Mouse (Mus musculus) stomach, embryonic 15.5 days (tissue): ENCODE results near the gene Flnb. TPM values are rescaled to one million over a fixed set of nuclear protein-coding genes. Genes with fewer than 3 reads are reported as not detected.

Experiments used
- ATAC-seq: fragments of 200-750 bp; cut with Nextera tagmentation; 2 replicates; pipeline ENCODE4 v1.8.0; 2017; ENCODE audit warnings: low read depth, moderate number of reproducible peaks, moderate TSS enrichment; ENCODE audit not compliant: insufficient read depth, low FRiP score
- H3K27ac ChIP-seq: fragments of 300-500 bp; sonication (generic); 2 replicates; pipeline ENCODE4 v1.5.1; 2015; ENCODE audit warnings: mild to moderate bottlenecking, inconsistent platforms
- H3K27me3 ChIP-seq: fragments of 300-500 bp; sonication (generic); replicated peaks from 2 replicates; pipeline ENCODE4 v1.6.1; 2015; ENCODE audit warnings: inconsistent platforms
- H3K36me3 ChIP-seq: fragments of 300-500 bp; sonication (generic); 2 replicates; pipeline ENCODE4 v1.6.1; 2015; ENCODE audit warnings: inconsistent platforms
- H3K4me1 ChIP-seq: fragments of 300-500 bp; sonication (generic); 2 replicates; pipeline ENCODE4 v1.6.1; 2015; ENCODE audit warnings: inconsistent platforms
- H3K4me2 ChIP-seq: fragments of 300-500 bp; sonication (generic); 2 replicates; pipeline ENCODE4 v1.6.1; 2015; ENCODE audit warnings: mild to moderate bottlenecking, inconsistent platforms
- H3K4me3 ChIP-seq: fragments of 300-500 bp; sonication (generic); replicated peaks from 2 replicates; pipeline ENCODE4 v1.5.1; 2015; ENCODE audit warnings: inconsistent platforms
- H3K9ac ChIP-seq: fragments of 300-500 bp; sonication (generic); 2 replicates; pipeline ENCODE4 v1.6.1; 2015; ENCODE audit warnings: inconsistent platforms
- H3K9me3 ChIP-seq: fragments of 300-500 bp; sonication (generic); 2 replicates; pipeline ENCODE4 v1.6.1; 2016; ENCODE audit warnings: inconsistent platforms
- WGBS: fragments of 180-500 bp; shearing (Covaris S2); methylation state at CpG from one replicate; pipeline ENCODE4 v1.1.7; 2015; 5-methylcytosine and 5-hydroxymethylcytosine counted together
- polyA plus RNA-seq: library from polyadenylated mRNA; unstranded; fragments of >200 nt; fragmentation: Nextera tagmentation; extraction: Ambion mirVana; gene quantifications from 2 replicates; pipeline ENCODE4 v1.2.1, GENCODE M21; 2015

The Flnb gene
- polyA plus RNA-seq, 1 experiment from 2014 or later: 17.4 TPM

DNA sequence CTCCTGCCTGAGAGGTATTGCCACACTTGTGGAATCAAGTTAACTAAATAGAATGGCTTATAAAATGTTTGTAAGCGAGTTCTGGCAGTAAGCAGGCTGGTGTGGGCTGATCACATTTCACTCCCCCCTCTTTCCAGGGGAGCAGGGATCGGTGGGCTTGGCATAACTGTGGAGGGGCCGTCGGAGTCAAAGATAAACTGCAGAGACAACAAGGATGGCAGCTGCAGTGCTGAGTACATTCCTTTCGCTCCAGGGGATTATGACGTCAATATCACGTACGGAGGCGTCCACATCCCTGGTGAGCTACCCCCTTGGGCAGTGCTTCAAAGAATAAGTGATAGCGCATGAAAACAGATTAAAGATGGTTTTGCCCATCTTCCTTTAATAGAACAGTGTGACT is 91.7 kb downstream of the Flnb start:
- H3K4me2 ChIP-seq: no peak overlapping the region
- H3K4me1 ChIP-seq: no peaks in the 10 kb centered on the region
- no peaks in the 10 kb centered on the region for H3K9me3 ChIP-seq
- H3K9ac ChIP-seq: no peak overlapping the region
- no peaks in the 10 kb centered on the region for H3K27me3 ChIP-seq
- WGBS: 68% methylated on average over 10 of the region's 10 CpGs
- H3K4me3 ChIP-seq: no peak overlapping the region
- no peak overlapping the region for H3K27ac ChIP-seq
- ATAC-seq: no peak
- H3K36me3 ChIP-seq: peaks cover 20% of the 10 kb centered on the region; the same call in 1 of the 2 replicates

DNA sequence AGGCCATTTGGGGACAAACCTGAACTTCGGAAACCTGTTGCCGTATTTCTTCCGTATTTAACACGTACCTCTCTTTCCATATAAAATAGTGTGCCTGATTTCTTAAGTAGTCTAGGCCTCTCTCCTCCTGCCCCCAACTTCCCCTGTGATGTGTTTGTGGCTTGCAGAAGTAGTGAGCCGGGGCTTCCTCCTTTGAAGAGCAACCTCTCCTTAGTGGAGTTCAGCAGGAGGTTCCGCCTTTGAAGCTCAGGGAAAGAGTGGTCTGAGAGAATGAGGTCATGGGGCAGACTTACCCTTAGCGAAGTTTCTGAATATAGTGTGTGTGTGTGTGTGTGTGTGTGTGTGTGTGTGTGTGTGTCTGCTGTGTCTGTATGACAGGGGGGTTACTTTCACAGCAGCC is 96.1 kb downstream of the Flnb start:
- ATAC-seq: no peak

DNA sequence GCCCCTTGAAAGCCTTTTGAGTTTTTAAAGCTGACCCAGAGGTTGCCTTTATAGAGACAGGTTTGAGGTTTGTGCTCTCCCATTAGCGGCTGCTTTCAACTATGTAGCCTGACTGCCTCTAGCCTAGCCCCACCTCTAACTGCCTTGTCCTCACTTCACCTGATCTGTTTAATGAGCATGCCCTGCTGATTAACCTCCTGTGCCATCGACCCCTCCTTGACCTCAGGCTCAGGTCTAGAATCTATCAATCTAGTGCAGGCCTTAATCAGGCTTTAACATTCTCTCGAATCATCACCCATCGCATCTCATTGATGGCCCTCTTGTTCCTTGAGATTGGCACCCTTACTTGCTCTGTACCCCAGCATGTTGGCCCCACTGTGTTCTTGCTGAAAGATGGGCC is 96.7 kb downstream of the Flnb start:
- WGBS: 45% methylated on average over 4 of the region's 4 CpGs
- H3K9ac ChIP-seq: no peak overlapping the region
- H3K4me3 ChIP-seq: no peak overlapping the region
- no peak for ATAC-seq
- no peaks in the 10 kb centered on the region for H3K9me3 ChIP-seq
- H3K27me3 ChIP-seq: no peaks in the 10 kb centered on the region
- H3K4me2 ChIP-seq: no peak overlapping the region
- H3K36me3 ChIP-seq: peaks cover 36% of the 10 kb centered on the region
- no peak overlapping the region for H3K27ac ChIP-seq
- peaks cover 3% of the 10 kb centered on the region; the same call in 1 of the 2 replicates for H3K4me1 ChIP-seq

More for the DNA sequence above, 96.1 kb downstream of the Flnb start:
- Histone ChIP-seq H3K4me3 (no peak overlapping the region), H3K4me1 (peaks cover 3% of the 10 kb centered on the region; the same call in 1 of the 2 replicates), H3K27ac (no peak overlapping the region), H3K36me3 (peaks cover 34% of the 10 kb centered on the region), H3K9ac (no peak overlapping the region), H3K27me3 (no peaks in the 10 kb centered on the region), H3K9me3 (no peaks in the 10 kb centered on the region), H3K4me2 (no peak overlapping the region)
- WGBS: 53% methylated on average over 7 of the region's 7 CpGs

DNA sequence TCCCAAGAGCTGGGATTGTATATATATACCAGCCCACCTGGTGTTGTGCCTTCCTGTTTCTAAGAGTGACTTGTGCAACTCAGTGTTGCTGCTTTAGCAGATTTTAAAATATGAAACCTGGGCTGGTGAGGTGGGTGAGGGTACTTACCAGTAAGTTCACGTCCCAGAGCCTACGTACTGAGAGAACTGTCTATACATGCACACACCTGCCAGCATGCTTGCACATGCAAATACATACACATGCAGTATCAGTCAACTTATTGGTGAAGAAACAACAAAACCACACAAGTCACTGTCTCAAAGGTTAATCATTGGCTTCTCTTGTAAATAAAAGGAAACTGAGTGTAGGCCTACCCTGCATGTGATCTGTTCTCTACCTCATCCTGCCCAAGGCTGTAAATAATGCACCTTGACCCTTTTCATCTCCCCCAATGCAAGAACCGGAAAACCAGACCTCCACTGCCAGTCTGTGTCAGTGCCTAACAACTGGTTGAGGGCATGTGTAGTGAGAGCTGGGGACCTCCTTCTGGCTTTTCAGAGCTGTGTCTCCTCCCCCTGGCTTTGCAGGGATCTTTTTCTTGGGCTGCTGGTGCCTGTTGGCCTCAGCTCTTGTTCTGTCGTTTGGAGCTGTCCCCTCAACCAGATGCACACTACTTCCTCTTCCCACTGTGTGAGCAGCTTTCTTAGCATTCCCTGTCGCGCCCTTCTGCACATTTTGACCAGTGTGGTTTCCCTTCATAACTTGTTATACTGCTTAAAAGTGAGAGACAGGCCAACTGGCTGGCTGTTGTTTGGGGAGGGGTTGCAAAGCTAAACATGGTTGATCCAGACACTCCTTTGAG is 100.6 kb downstream of the Flnb start:
- Histone ChIP-seq H3K9ac (no peak overlapping the region), H3K27me3 (no peaks in the 10 kb centered on the region), H3K4me2 (no peak overlapping the region), H3K4me1 (peaks cover 3% of the 10 kb centered on the region; the same call in 1 of the 2 replicates), H3K4me3 (no peak overlapping the region), H3K9me3 (no peaks in the 10 kb centered on the region), H3K36me3 (peaks cover 45% of the 10 kb centered on the region), H3K27ac (no peak overlapping the region)
- 72% methylated on average over 6 of the region's 6 CpGs for WGBS
- no peak for ATAC-seq

GRCm38 (mm10) chr14:7919309-7919708 is 101.6 kb downstream of the Flnb start:
- H3K27ac ChIP-seq: peak overlapping the region; percentile 18; the same call in 1 of the 2 replicates
- no peak for ATAC-seq

DNA sequence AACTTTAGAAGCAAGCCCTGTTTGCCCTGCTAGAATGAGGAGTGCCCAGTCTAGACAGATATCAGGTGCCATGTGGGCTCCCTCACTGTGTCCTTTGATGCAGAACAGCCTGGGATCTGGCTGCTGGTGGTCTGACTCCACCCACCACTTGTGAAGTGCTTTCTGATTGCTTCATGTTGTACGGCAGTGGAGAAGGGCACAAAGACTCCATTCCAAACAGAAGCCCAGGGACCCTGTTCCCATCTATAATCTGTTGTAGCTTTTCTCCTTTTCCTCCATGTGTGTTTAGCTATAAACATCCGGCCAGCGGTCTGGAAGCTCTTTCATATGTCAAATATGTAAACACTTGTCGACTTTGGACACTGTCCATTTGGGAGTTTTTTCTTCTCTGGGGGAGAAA is 102.2 kb downstream of the Flnb start:
- Histone ChIP-seq H3K4me2 (no peak overlapping the region), H3K27me3 (no peaks in the 10 kb centered on the region), H3K9ac (no peak overlapping the region), H3K27ac (peak overlapping the region; percentile 18; the same call in 1 of the 2 replicates), H3K4me1 (peaks cover 3% of the 10 kb centered on the region; the same call in 1 of the 2 replicates), H3K36me3 (peaks cover 54% of the 10 kb centered on the region), H3K4me3 (no peak overlapping the region), H3K9me3 (no peaks in the 10 kb centered on the region)
- ATAC-seq: peak; percentile 45; the same call in 1 of the 2 replicates
- 38% methylated on average over 4 of the region's 4 CpGs for WGBS

More at GRCm38 (mm10) chr14:7919309-7919708, 101.6 kb downstream of the Flnb start:
- no peak overlapping the region for H3K9ac ChIP-seq
- no peaks in the 10 kb centered on the region for H3K9me3 ChIP-seq
- no peaks in the 10 kb centered on the region for H3K27me3 ChIP-seq
- peaks cover 55% of the 10 kb centered on the region for H3K36me3 ChIP-seq
- WGBS: 86% methylated on average over 5 of the region's 5 CpGs
- H3K4me3 ChIP-seq: no peak overlapping the region
- no peak overlapping the region for H3K4me2 ChIP-seq
- peaks cover 3% of the 10 kb centered on the region; the same call in 1 of the 2 replicates for H3K4me1 ChIP-seq

DNA sequence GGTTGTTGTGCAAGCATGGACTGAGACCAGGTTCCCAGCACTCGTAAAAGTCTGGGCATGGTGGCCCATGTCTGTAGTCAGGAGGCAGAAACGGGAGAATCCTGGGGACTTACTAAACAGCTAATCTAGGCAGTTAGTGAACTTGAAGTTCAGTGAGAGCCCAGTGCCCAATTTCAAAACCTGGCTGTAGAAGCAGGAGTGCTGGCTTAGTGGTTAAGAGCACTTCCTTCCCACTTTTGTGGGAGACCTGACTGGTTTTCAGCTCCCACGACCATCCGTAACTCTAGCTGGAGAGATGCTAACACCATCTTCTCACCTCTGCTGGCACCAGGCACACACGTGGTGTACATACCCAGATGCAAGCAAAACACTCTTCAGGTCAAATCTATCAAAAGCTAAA is 103.7 kb downstream of the Flnb start:
- ATAC-seq: no peak
- Histone ChIP-seq H3K4me1 (peaks cover 3% of the 10 kb centered on the region; the same call in 1 of the 2 replicates), H3K4me3 (no peak overlapping the region), H3K9ac (no peak overlapping the region), H3K27me3 (no peaks in the 10 kb centered on the region), H3K36me3 (peaks cover 45% of the 10 kb centered on the region), H3K4me2 (no peak overlapping the region), H3K27ac (no peak overlapping the region), H3K9me3 (no peaks in the 10 kb centered on the region)
- WGBS: 83% methylated on average over 5 of the region's 5 CpGs

- H3K4me2 ChIP-seq: no peak overlapping the region
- no peak overlapping the region for H3K4me3 ChIP-seq
- peaks cover 37% of the 10 kb centered on the region for H3K36me3 ChIP-seq
- H3K9ac ChIP-seq: no peak overlapping the region
- H3K9me3 ChIP-seq: no peaks in the 10 kb centered on the region
- peaks cover 2% of the 10 kb centered on the region; the same call in 1 of the 2 replicates for H3K4me1 ChIP-seq
- no peak overlapping the region for H3K27ac ChIP-seq
- no peak for ATAC-seq
- H3K27me3 ChIP-seq: no peaks in the 10 kb centered on the region
These were observed 105.9 kb downstream of the Flnb start for GRCm38 (mm10) chr14:7923635-7924034.

DNA sequence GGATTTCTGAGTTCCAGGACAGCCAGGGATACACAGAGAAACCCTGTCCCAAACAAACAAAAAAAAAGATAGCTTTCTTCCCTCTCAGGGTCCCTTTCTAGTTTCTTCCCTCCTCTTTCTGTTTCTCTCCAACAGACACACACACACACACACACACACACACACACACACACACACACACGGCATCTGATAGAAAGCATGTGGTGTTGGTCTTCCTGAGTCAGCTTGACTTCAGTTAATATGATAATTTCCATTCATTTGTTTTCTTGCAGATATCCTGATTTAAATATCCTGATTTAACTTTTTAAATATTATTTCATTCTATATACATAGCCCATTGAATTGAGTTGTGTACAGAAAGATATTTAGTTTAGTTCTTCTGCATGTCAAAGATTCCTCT is 110.6 kb downstream of the Flnb start:
- peaks cover 58% of the 10 kb centered on the region for H3K36me3 ChIP-seq
- 71% methylated on average over 1 of the region's 1 CpGs for WGBS

DNA sequence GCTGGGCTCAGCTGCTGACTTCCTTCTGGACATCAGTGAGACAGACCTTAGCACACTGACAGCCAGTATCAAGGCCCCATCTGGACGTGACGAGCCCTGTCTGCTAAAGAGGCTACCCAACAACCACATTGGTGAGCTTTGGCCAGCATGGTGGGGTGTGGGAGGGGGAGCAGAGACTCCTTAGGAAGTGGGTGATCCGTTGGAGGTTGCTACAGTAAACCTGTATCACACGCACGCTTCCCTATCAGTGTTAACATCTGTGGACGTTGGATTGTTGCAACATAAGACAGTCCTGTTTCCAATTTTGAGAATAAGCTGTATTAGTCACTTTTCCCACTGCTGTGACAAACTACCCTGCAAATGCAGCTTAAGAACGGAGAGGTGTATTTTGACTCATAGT is 111.3 kb downstream of the Flnb start:
- WGBS: 79% methylated on average over 7 of the region's 7 CpGs
- H3K36me3 ChIP-seq: peaks cover 52% of the 10 kb centered on the region

More for the DNA sequence above, 110.6 kb downstream of the Flnb start:
- H3K4me3 ChIP-seq: no peak overlapping the region
- H3K27me3 ChIP-seq: no peaks in the 10 kb centered on the region
- no peak overlapping the region for H3K27ac ChIP-seq
- no peak overlapping the region for H3K9ac ChIP-seq
- no peaks in the 10 kb centered on the region for H3K4me1 ChIP-seq
- no peak for ATAC-seq
- H3K4me2 ChIP-seq: no peak overlapping the region
- no peaks in the 10 kb centered on the region for H3K9me3 ChIP-seq

GRCm38 (mm10) chr14:7932151-7932550 is 114.4 kb downstream of the Flnb start:
- no peaks in the 10 kb centered on the region for H3K4me1 ChIP-seq
- no peaks in the 10 kb centered on the region for H3K9me3 ChIP-seq
- 95% methylated on average over 4 of the region's 4 CpGs for WGBS
- no peak for ATAC-seq
- no peak overlapping the region for H3K4me3 ChIP-seq
- H3K4me2 ChIP-seq: no peak overlapping the region
- no peak overlapping the region for H3K9ac ChIP-seq
- no peak overlapping the region for H3K27ac ChIP-seq
- no peaks in the 10 kb centered on the region for H3K27me3 ChIP-seq
- H3K36me3 ChIP-seq: peaks cover 48% of the 10 kb centered on the region

More for the DNA sequence above, 111.3 kb downstream of the Flnb start:
- Histone ChIP-seq H3K27me3 (no peaks in the 10 kb centered on the region), H3K27ac (no peak overlapping the region), H3K4me2 (no peak overlapping the region), H3K4me3 (no peak overlapping the region), H3K4me1 (no peaks in the 10 kb centered on the region), H3K9ac (no peak overlapping the region), H3K9me3 (no peaks in the 10 kb centered on the region)
- ATAC-seq: no peak

DNA sequence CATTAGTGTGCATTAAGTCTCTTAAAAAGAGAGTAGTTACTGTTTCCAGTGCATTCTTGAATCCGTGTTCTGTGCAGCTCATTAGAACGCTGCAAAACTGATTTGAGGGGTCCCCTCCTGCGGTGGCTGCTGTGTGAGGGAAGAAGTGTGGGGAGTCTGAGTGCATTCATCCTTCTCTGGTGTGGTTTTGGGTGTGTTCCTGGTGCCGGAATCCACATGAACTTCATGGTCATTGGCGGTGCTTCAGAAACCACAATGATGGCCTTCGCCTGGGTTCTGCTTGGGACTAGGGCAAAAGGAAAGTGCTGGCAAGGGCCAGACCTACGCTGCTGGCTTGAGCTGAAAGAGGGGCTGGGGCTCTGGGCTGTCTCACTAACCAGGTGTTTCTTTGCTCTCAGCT is 116.4 kb downstream of the Flnb start:
- Histone ChIP-seq H3K4me1 (no peaks in the 10 kb centered on the region), H3K27ac (no peak overlapping the region), H3K27me3 (no peaks in the 10 kb centered on the region), H3K36me3 (peaks cover 38% of the 10 kb centered on the region), H3K9ac (no peak overlapping the region), H3K4me3 (no peak overlapping the region), H3K4me2 (no peak overlapping the region), H3K9me3 (no peaks in the 10 kb centered on the region)
- 82% methylated on average over 7 of the region's 7 CpGs for WGBS
- no peak for ATAC-seq
